Mouse (Mus musculus) heart, adult 11 months (tissue): ENCODE measurements at regions not wholly inside any gene's neighbourhood (a gene's known extent, or its start where the extent isn't known, plus 50 kb on each side); places are given as distances from the start of the nearest gene placed in this dataset.

Experiments used
- DNase-seq: peaks from one replicate; pipeline ENCODE4 v3.0.0; 2022

- peak; percentile 91 for DNase-seq
Measured at GRCm38 (mm10) chr1:190290061-190290460, 119.5 kb upstream of the Prox1 start.

GRCm38 (mm10) chr1:190286481-190287145, 116.1 kb upstream of the Prox1 start:
- DNase-seq: peak; percentile 76

GRCm38 (mm10) chr1:190285636-190286035, 115.1 kb upstream of the Prox1 start:
- peak; percentile 81 for DNase-seq

GRCm38 (mm10) chr1:190285049-190285448, 114.5 kb upstream of the Prox1 start:
- DNase-seq: peak; percentile 78

GRCm38 (mm10) chr1:190284138-190284537, 113.6 kb upstream of the Prox1 start:
- peak; percentile 66 for DNase-seq

GRCm38 (mm10) chr1:190280081-190280858, 109.8 kb upstream of the Prox1 start:
- DNase-seq: peak; percentile 83

- DNase-seq: no peak
Measured at GRCm38 (mm10) chr1:190274911-190275310, 104.4 kb upstream of the Prox1 start.

- DNase-seq: no peak
Measured at GRCm38 (mm10) chr1:190270784-190271385, 100.4 kb upstream of the Prox1 start.

- no peak for DNase-seq
Measured at GRCm38 (mm10) chr1:190269181-190269580, 98.7 kb upstream of the Prox1 start.

GRCm38 (mm10) chr1:190265085-190265780, 94.7 kb upstream of the Prox1 start:
- DNase-seq: peak; percentile 86

GRCm38 (mm10) chr1:190264501-190264900, 94.0 kb upstream of the Prox1 start:
- no peak for DNase-seq

- DNase-seq: no peak
Measured at GRCm38 (mm10) chr1:190263620-190264019, 93.1 kb upstream of the Prox1 start.

- DNase-seq: peak; percentile 88
Measured at GRCm38 (mm10) chr1:190259576-190259975, 89.1 kb upstream of the Prox1 start.

- no peak for DNase-seq
Measured at GRCm38 (mm10) chr1:190250574-190251246, 80.2 kb upstream of the Prox1 start.

- DNase-seq: peak; percentile 78
Measured at GRCm38 (mm10) chr1:190242526-190242925, 72.0 kb upstream of the Prox1 start.

- DNase-seq: peak; percentile 81
Measured at GRCm38 (mm10) chr1:190239796-190240195, 69.3 kb upstream of the Prox1 start.

- peak; percentile 14 for DNase-seq
Measured at GRCm38 (mm10) chr1:190230866-190231265, 60.4 kb upstream of the Prox1 start.

- DNase-seq: peak; percentile 42
Measured at GRCm38 (mm10) chr1:190220417-190220816, 49.9 kb upstream of the Prox1 start.
